In genomic region chr6:72112575-72112974, GRCm38 (mm10) we compare ENCODE assay signal across 11 mouse cellular contexts. TPM values are rescaled to one million over a fixed set of nuclear protein-coding genes. Genes with fewer than 3 reads are reported as not detected.
DNase-seq lines count a peak whose midpoint lies in the region; ATAC-seq and TF ChIP-seq lines count a peak whose summit lies in the region.
"Had no signal": no experiment of that assay in that cellular context is flagged by ENCODE, and none has a peak within 500 bp of the region (broad histone marks: within the 10 kb centered on the region; RNA-seq: fewer than 3 reads in every experiment).

No protein-coding gene starts in this region.

- TF ChIP-seq CTCF in kidney, postnatal 0 days (IDR thresholded peaks at IDR 0.05; ENCODE audit: low read depth): no peak
- no peak for TF ChIP-seq CTCF in CH12.LX (conservative IDR thresholded peaks at IDR 0.05 in 1 of 2, IDR thresholded peaks at IDR 0.05 in 1 of 2; ENCODE audit: low read depth in 2 of 2, low read length in 2 of 2)

- TF ChIP-seq POLR2A in CH12.LX (IDR thresholded peaks at IDR 0.05; ENCODE audit: low read depth, low read length): peak; percentile 22; the same call in 1 of the 2 replicates

- ATAC-seq in kidney, postnatal 0 days (replicated peaks; ENCODE audit: low FRiP score, low read depth): 0 out of 2 replicates have a peak, but pooled peaks have one; percentile 61
- ATAC-seq in limb, embryonic 12.5 days (ENCODE audit: insufficient number of reproducible peaks, insufficient read depth, low FRiP score, low TSS enrichment, low read depth): 0 out of 2 replicates have a peak, but pooled peaks have one; percentile 45
- ATAC-seq in forebrain, embryonic 11.5 days (replicated peaks; ENCODE audit: low FRiP score): no peak
- ATAC-seq: intestine, postnatal 0 days had no signal

- H3K4me2 ChIP-seq in kidney, postnatal 0 days (ENCODE audit: low read length): no peak overlapping the region
- peak overlapping the region; percentile 92 for H3K4me2 ChIP-seq in CH12.LX (ENCODE audit: insufficient read depth, low read depth, poor library complexity, severe bottlenecking)
- H3K4me2 ChIP-seq in limb, embryonic 12.5 days: no peak overlapping the region
- no peak overlapping the region for H3K4me2 ChIP-seq in forebrain, embryonic 11.5 days (ENCODE audit: low read depth, low read length, severe bottlenecking)

- H3K27me3 ChIP-seq in kidney, postnatal 0 days (ENCODE audit: insufficient read depth, low read length): no peaks in the 10 kb centered on the region
- no peaks in the 10 kb centered on the region for H3K27me3 ChIP-seq in CH12.LX (replicated peaks)
- H3K27me3 ChIP-seq in limb, embryonic 12.5 days: no peaks in the 10 kb centered on the region
- H3K27me3 ChIP-seq in forebrain, embryonic 11.5 days (ENCODE audit: control insufficient read depth, insufficient read depth, low read length): no peaks in the 10 kb centered on the region

- WGBS in kidney, postnatal 0 days: 22% methylated on average over 6 of the region's 6 CpGs
- WGBS in limb, embryonic 12.5 days: 28% methylated on average over 6 of the region's 6 CpGs
- WGBS in forebrain, embryonic 11.5 days: 46% methylated on average over 6 of the region's 6 CpGs

- no peak overlapping the region for H3K27ac ChIP-seq in kidney, postnatal 0 days
- peak overlapping the region; percentile 82 for H3K27ac ChIP-seq in CH12.LX (ENCODE audit: insufficient read depth, low read depth)
- no peak overlapping the region for H3K27ac ChIP-seq in limb, embryonic 12.5 days
- H3K27ac ChIP-seq in forebrain, embryonic 11.5 days (ENCODE audit: low read depth, low read length): no peak overlapping the region
- H3K27ac ChIP-seq: liver, embryonic 14.5 days had no signal

- H3K9me3 ChIP-seq in kidney, postnatal 0 days (replicated peaks; ENCODE audit: low read length): no peaks in the 10 kb centered on the region
- H3K9me3 ChIP-seq in CH12.LX (replicated peaks; ENCODE audit: low read length): no peaks in the 10 kb centered on the region
- H3K9me3 ChIP-seq in limb, embryonic 12.5 days: no peaks in the 10 kb centered on the region
- no peaks in the 10 kb centered on the region for H3K9me3 ChIP-seq in forebrain, embryonic 11.5 days (ENCODE audit: control insufficient read depth, low read length)
- H3K9me3 ChIP-seq: megakaryocyte, embryonic 14.5 days had no signal

- no peak overlapping the region for H3K4me3 ChIP-seq in kidney, postnatal 0 days (replicated peaks; ENCODE audit: low read depth, low read length)
- H3K4me3 ChIP-seq in CH12.LX (replicated peaks in 1 of 3; ENCODE audit: low read depth in 2 of 3, low read length in 2 of 3, poor library complexity in 1 of 3): peak overlapping the region; percentile 15 to 46 (median 15)
- H3K4me3 ChIP-seq in limb, embryonic 12.5 days (replicated peaks): no peak overlapping the region
- H3K4me3 ChIP-seq in forebrain, embryonic 11.5 days (ENCODE audit: low read depth, low read length): no peak overlapping the region
- H3K4me3 ChIP-seq: megakaryocyte, embryonic 14.5 days had no signal

- H3K79me2 ChIP-seq in CH12.LX (replicated peaks; ENCODE audit: control insufficient read depth, extremely low read depth, insufficient read depth, poor library complexity, severe bottlenecking): peaks cover 26% of the 10 kb centered on the region

- dilution Hi-C loops in CH12.LX (cut with MboI; ENCODE audit: extremely low pct_ligation_motif_present, extremely low pct_unique_long_range_greater_than_20kb, low sequenced_read_pairs): no loop called here

- H3K4me1 ChIP-seq in kidney, postnatal 0 days (replicated peaks; ENCODE audit: insufficient read depth, low read length): no peaks in the 10 kb centered on the region
- H3K4me1 ChIP-seq in CH12.LX (ENCODE audit: control insufficient read depth in 1 of 2, insufficient read depth in 2 of 2): peaks cover 40 to 80% of the 10 kb centered on the region in 2 experiments
- H3K4me1 ChIP-seq in limb, embryonic 12.5 days (replicated peaks): peaks cover 24% of the 10 kb centered on the region
- peaks cover 3% of the 10 kb centered on the region; the same call in 1 of the 2 replicates for H3K4me1 ChIP-seq in forebrain, embryonic 11.5 days (replicated peaks; ENCODE audit: control insufficient read depth, insufficient read depth, low read length)

- peak; percentile 65 for DNase-seq in kidney, postnatal 0 days (ENCODE audit: low spot score)
- DNase-seq in kidney, postnatal 36 days: no peak
- DNase-seq in A20 (ENCODE audit: low read depth, low spot score) (peak; percentile 7), CH12.LX (ENCODE audit: extremely low read depth) (no peak)
- no peak for DNase-seq in B cell, adult 2 months
- DNase-seq in forebrain, embryonic 11.5 days (ENCODE audit: low spot score): no peak
- DNase-seq: heart, postnatal 14 days had no signal

- no peaks in the 10 kb centered on the region for H3K36me3 ChIP-seq in kidney, postnatal 0 days (ENCODE audit: insufficient read depth, low read length)
- peaks cover 0 to 9% of the 10 kb centered on the region in 2 experiments for H3K36me3 ChIP-seq in CH12.LX (replicated peaks in 1 of 2; ENCODE audit: control insufficient read depth in 1 of 2, insufficient read depth in 1 of 2, low read length in 1 of 2)
- H3K36me3 ChIP-seq in limb, embryonic 12.5 days: no peaks in the 10 kb centered on the region
- H3K36me3 ChIP-seq in forebrain, embryonic 11.5 days (ENCODE audit: control insufficient read depth, insufficient read depth, low read length): no peaks in the 10 kb centered on the region

- no peak for TF ChIP-seq RAD21 in CH12.LX (IDR thresholded peaks at IDR 0.05; ENCODE audit: low read depth, low read length)

- in situ Hi-C loops in CH12.LX (cut with MboI; ENCODE audit: low pct_ligation_motif_present, low pct_unique_long_range_greater_than_20kb, low sequenced_read_pairs): no loop called here

- H3K9ac ChIP-seq in kidney, postnatal 0 days (ENCODE audit: low read depth, low read length): no peak overlapping the region
- H3K9ac ChIP-seq in CH12.LX (ENCODE audit: insufficient read depth, low read depth): peak overlapping the region; percentile 82
- no peak overlapping the region for H3K9ac ChIP-seq in limb, embryonic 12.5 days (replicated peaks)
- H3K9ac ChIP-seq in forebrain, embryonic 11.5 days (ENCODE audit: low read length): no peak overlapping the region
- H3K9ac ChIP-seq: liver, embryonic 14.5 days had no signal

- TF ChIP-seq EP300 in CH12.LX (IDR thresholded peaks at IDR 0.05; ENCODE audit: low read length): no peak

TF ChIP-seq in CH12.LX, 34 proteins besides CTCF, POLR2A, EP300 and RAD21:
- 0 out of 2 replicates have a peak, but pooled peaks have one; percentile 18 for TF ChIP-seq TCF12 (IDR thresholded peaks at IDR 0.05; ENCODE audit: low read depth, low read length)
- TF ChIP-seq KAT2A (IDR thresholded peaks at IDR 0.05; ENCODE audit: insufficient replicate concordance, low read length): no peak
- TF ChIP-seq BHLHE40 (IDR thresholded peaks at IDR 0.05; ENCODE audit: low read depth, low read length): no peak
TF ChIP-seq in CH12.LX: peak in this region for 1.

RNA-seq across cellular contexts. Expression of gene St3gal5, which starts 15.2 kb away (rescaled TPM):
- polyA plus RNA-seq in kidney, postnatal 0 days (2015; fragmentation: Nextera tagmentation; extraction: Ambion mirVana): 14.1 and 18.2 TPM in 2 replicates
- total RNA-seq in CH12.LX (2012; rRNA removed) (16.0 and 19.8 TPM in 2 replicates), CH12.LX (2014; rRNA removed) (3.4 and 4.0 TPM in 2 replicates)
- polyA plus RNA-seq in CH12.LX (2012; ENCODE audit: insufficient read length, low read depth): 19.3 and 21.4 TPM in 2 replicates
- 29.6 and 32.3 TPM in 2 replicates for polyA plus RNA-seq in limb, embryonic 12.5 days (2016; fragmentation: Nextera tagmentation; extraction: Ambion mirVana)
- polyA plus RNA-seq in forebrain, embryonic 11.5 days (2014; fragmentation: Nextera tagmentation; extraction: Ambion mirVana): 40.4 and 43.3 TPM in 2 replicates

Comparison
In these comparisons a context has a peak if more than half of its experiments do, and no peak if none do; other contexts are left out.
1. DNase-seq: peak in kidney, postnatal 0 days (single experiment) and A20 (single experiment); none in kidney, postnatal 36 days (0 of 2), CH12.LX (single experiment), B cell, adult 2 months (0 of 2) and forebrain, embryonic 11.5 days (single experiment).
2. H3K4me3 ChIP-seq: peak in CH12.LX (3 of 3); none in kidney, postnatal 0 days (single experiment), limb, embryonic 12.5 days (single experiment) and forebrain, embryonic 11.5 days (single experiment).